Mouse (Mus musculus): ENCODE measurements around the gene Tbc1d10a. TPM values are rescaled to one million over a fixed set of nuclear protein-coding genes. Genes with fewer than 3 reads are reported as not detected.

Tbc1d10a gene
- polyA plus RNA-seq, 1 experiment = 18.3 TPM

DNA sequence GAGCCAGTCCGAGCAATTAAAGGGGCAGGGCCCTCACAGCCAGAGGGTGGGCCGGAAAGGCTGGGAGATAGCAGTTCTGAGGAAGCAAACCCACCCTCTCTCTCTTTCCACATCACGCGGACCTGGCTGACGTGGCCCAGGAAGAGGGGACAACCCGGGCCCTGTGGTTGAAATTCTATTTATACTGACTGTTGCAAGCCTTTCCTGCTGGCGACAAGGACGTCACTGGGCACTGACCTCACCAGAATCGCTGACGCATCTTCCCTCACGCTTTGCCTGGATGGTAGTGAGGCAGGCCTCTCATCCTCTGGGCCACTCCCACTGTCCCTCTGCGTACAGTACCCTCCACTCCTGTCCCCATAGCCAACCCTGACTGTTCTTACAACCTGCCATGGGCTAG lies 46.1 kb downstream of the Tbc1d10a start:
- H3K4me1 ChIP-seq (ENCODE audit: control insufficient read depth, insufficient read depth, low read length) = no peaks in the 10 kb centered on the region
- H3K27ac ChIP-seq (ENCODE audit: insufficient read depth, low read length) = no peak overlapping the region
- H3K4me3 ChIP-seq (ENCODE audit: insufficient read depth, low read length) = no peak overlapping the region
- TF ChIP-seq CTCF (IDR thresholded peaks at IDR 0.05; ENCODE audit: borderline replicate concordance, insufficient read depth, low read length) (no peak), POLR2A (IDR thresholded peaks at IDR 0.05; ENCODE audit: low read depth, low read length) (no peak)

- no peak overlapping the region for H3K27ac ChIP-seq (ENCODE audit: insufficient read depth, low read length)
- no peaks in the 10 kb centered on the region for H3K4me1 ChIP-seq (ENCODE audit: control insufficient read depth, insufficient read depth, low read length)
- TF ChIP-seq CTCF (IDR thresholded peaks at IDR 0.05; ENCODE audit: borderline replicate concordance, insufficient read depth, low read length) = no peak
- no peak for TF ChIP-seq POLR2A (IDR thresholded peaks at IDR 0.05; ENCODE audit: low read depth, low read length)
Observed at GRCm38 (mm10) chr11:4235052-4235655, 48.6 kb downstream of the Tbc1d10a start.

GRCm38 (mm10) chr11:4235665-4236545 lies 49.3 kb downstream of the Tbc1d10a start, which contains the start of gene Osm:
Gene Osm (plus strand): TSS chr11:4236420.
- H3K27ac ChIP-seq (ENCODE audit: insufficient read depth, low read length) = no peak within 1 kb of the TSS
- no peak for TF ChIP-seq CTCF (IDR thresholded peaks at IDR 0.05; ENCODE audit: borderline replicate concordance, insufficient read depth, low read length)
- no peak for TF ChIP-seq POLR2A (IDR thresholded peaks at IDR 0.05; ENCODE audit: low read depth, low read length)
- H3K4me1 ChIP-seq (ENCODE audit: control insufficient read depth, insufficient read depth, low read length) = no peaks in the 10 kb centered on the region
- no peak within 1 kb of the TSS for H3K4me3 ChIP-seq (ENCODE audit: insufficient read depth, low read length)

More at GRCm38 (mm10) chr11:4235052-4235655, 48.6 kb downstream of the Tbc1d10a start:
- H3K4me3 ChIP-seq (ENCODE audit: insufficient read depth, low read length) = no peak overlapping the region

DNA sequence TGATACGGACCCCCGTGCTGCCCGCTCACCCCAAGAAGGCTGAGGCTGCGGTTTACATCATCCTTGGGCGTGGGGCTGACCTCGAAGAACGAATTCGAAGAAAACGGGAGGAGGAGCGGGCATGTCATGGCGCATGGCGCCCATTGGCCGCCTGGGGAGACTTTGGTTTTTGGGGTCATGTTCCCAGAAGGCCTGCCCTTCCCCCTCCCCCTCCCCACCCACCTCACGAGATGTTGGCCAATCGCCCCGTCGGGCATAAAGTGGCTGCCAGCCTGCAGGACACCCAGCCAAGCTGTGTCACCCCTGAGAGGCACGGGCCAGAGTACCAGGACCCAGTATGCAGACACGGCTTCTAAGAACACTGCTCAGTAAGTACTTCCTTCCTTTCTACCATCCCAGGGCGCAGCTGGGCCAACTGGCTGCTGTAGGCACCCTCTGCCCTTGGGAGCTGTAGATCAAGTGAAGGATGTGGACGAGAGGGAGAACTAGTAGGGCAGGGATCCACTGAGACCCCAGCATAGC lies 50.0 kb downstream of the Tbc1d10a start:
- Histone ChIP-seq H3K4me3 (ENCODE audit: insufficient read depth, low read length) (no peak overlapping the region), H3K27ac (ENCODE audit: insufficient read depth, low read length) (no peak overlapping the region), H3K4me1 (ENCODE audit: control insufficient read depth, insufficient read depth, low read length) (no peaks in the 10 kb centered on the region)
- TF ChIP-seq POLR2A (IDR thresholded peaks at IDR 0.05; ENCODE audit: low read depth, low read length) (no peak), CTCF (IDR thresholded peaks at IDR 0.05; ENCODE audit: borderline replicate concordance, insufficient read depth, low read length) (no peak)

DNA sequence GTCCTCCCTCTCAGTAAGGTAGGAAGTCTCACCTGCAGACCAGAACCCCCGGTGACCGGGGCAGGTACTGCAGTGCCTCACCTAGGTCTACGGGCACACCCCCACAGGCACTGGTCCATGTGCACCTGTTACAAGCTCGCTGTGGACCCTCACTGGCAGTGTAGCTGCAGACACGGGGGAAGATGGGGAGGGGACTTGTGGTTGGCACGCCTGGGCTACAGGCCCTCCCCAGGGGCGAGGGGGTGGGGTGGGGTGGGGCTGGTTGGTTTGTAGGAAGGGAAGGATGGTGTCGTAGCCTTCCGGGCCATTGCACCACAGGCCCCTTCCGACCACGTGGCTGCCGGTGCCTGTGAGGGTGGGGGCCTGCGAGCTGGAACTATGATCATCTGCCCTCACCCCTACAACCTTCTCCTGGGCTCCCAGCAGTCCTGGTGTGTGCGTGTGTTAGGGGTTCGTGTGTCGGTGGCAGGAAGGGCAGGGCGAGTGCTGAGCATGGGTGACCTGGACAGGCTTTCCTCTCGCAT lies 50.9 kb downstream of the Tbc1d10a start:
- no peak overlapping the region for H3K4me3 ChIP-seq (ENCODE audit: insufficient read depth, low read length)
- TF ChIP-seq POLR2A (IDR thresholded peaks at IDR 0.05; ENCODE audit: low read depth, low read length) (no peak), CTCF (IDR thresholded peaks at IDR 0.05; ENCODE audit: borderline replicate concordance, insufficient read depth, low read length) (no peak)
- H3K4me1 ChIP-seq (ENCODE audit: control insufficient read depth, insufficient read depth, low read length) = no peaks in the 10 kb centered on the region
- no peak overlapping the region for H3K27ac ChIP-seq (ENCODE audit: insufficient read depth, low read length)

- H3K4me3 ChIP-seq (ENCODE audit: insufficient read depth, low read length) = no peak overlapping the region
- no peak overlapping the region for H3K27ac ChIP-seq (ENCODE audit: insufficient read depth, low read length)
- H3K4me1 ChIP-seq (ENCODE audit: control insufficient read depth, insufficient read depth, low read length) = no peaks in the 10 kb centered on the region
- TF ChIP-seq CTCF (IDR thresholded peaks at IDR 0.05; ENCODE audit: borderline replicate concordance, insufficient read depth, low read length) (no peak), POLR2A (IDR thresholded peaks at IDR 0.05; ENCODE audit: low read depth, low read length) (no peak)
Observed at GRCm38 (mm10) chr11:4238167-4238566, 51.6 kb downstream of the Tbc1d10a start.

DNA sequence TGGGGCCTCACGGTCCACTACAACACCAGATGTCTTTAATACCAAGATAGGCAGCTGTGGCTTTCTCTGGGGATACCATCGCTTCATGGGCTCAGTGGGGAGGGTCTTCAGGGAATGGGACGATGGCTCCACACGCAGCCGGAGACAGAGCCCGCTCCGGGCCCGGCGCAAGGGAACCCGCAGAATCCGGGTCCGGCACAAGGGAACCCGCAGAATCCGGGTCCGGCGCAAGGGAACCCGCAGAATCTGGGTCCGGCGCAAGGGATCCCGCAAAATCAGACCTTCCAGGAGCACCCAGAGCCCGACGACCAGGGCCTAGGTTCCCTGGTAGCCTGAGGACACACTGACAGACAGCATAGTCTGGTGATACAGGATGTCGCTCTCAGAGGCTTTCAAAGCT lies 53.1 kb downstream of the Tbc1d10a start:
- H3K4me1 ChIP-seq (ENCODE audit: control insufficient read depth, insufficient read depth, low read length) = no peaks in the 10 kb centered on the region
- H3K27ac ChIP-seq (ENCODE audit: insufficient read depth, low read length) = no peak overlapping the region
- TF ChIP-seq POLR2A (IDR thresholded peaks at IDR 0.05; ENCODE audit: low read depth, low read length) = no peak
- no peak for TF ChIP-seq CTCF (IDR thresholded peaks at IDR 0.05; ENCODE audit: borderline replicate concordance, insufficient read depth, low read length)
- H3K4me3 ChIP-seq (ENCODE audit: insufficient read depth, low read length) = no peak overlapping the region

DNA sequence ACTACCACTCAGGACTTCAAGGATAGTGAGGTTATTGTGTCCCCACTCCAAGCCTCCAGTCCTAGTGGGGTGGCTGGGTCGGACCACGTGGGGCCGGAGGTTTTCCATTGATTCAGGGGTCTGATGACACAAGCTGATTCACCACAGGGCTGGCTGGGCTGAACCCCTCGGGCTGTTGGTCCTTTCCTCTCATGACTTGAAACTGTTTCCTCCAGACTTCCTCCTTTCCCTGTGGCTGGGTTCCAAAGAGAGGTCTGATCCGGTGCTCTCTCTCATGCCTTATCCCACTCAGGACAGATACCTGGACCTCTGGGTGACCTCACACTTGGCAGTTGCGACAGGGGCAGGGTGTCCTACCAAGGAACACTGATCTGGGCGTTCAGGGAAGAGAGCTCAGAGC lies 53.6 kb downstream of the Tbc1d10a start:
- no peak overlapping the region for H3K4me3 ChIP-seq (ENCODE audit: insufficient read depth, low read length)
- H3K4me1 ChIP-seq (ENCODE audit: control insufficient read depth, insufficient read depth, low read length) = no peaks in the 10 kb centered on the region
- H3K27ac ChIP-seq (ENCODE audit: insufficient read depth, low read length) = no peak overlapping the region
- TF ChIP-seq POLR2A (IDR thresholded peaks at IDR 0.05; ENCODE audit: low read depth, low read length) (no peak), CTCF (IDR thresholded peaks at IDR 0.05; ENCODE audit: borderline replicate concordance, insufficient read depth, low read length) (no peak)

GRCm38 (mm10) chr11:4241180-4241579 lies 54.6 kb downstream of the Tbc1d10a start:
- Histone ChIP-seq H3K27ac (ENCODE audit: insufficient read depth, low read length) (no peak overlapping the region), H3K4me3 (ENCODE audit: insufficient read depth, low read length) (no peak overlapping the region), H3K4me1 (ENCODE audit: control insufficient read depth, insufficient read depth, low read length) (no peaks in the 10 kb centered on the region)
- TF ChIP-seq POLR2A (IDR thresholded peaks at IDR 0.05; ENCODE audit: low read depth, low read length) (no peak), CTCF (IDR thresholded peaks at IDR 0.05; ENCODE audit: borderline replicate concordance, insufficient read depth, low read length) (no peak)

Measured in embryonic fibroblast, embryonic 13.5 days (primary cell).